Mouse (Mus musculus) liver, embryonic 13.5 days (tissue): ENCODE measurements around the gene Thg1l. TPM values are rescaled to one million over a fixed set of nuclear protein-coding genes. Genes with fewer than 3 reads are reported as not detected.

ENCODE experiments used
- ATAC-seq: fragments of 200-750 bp; cut with Nextera tagmentation; 2 replicates; pipeline ENCODE4 v1.8.0; 2017; ENCODE audit warnings: low read depth, mild to moderate bottlenecking, moderate number of reproducible peaks, moderate library complexity
- DNase-seq: peaks from one replicate; pipeline ENCODE4 v3.0.0; 2022
- H3K27ac ChIP-seq: fragments of 300-500 bp; sonication (generic); 2 replicates; pipeline ENCODE4 v1.5.1; 2015; ENCODE audit warnings: moderate library complexity, mild to moderate bottlenecking, inconsistent platforms
- H3K27me3 ChIP-seq: fragments of 300-500 bp; sonication (generic); 2 replicates; pipeline ENCODE4 v1.6.1; 2015; ENCODE audit warnings: mild to moderate bottlenecking, inconsistent platforms
- H3K36me3 ChIP-seq: fragments of 300-500 bp; sonication (generic); 2 replicates; pipeline ENCODE4 v1.6.1; 2015; ENCODE audit warnings: mild to moderate bottlenecking, inconsistent platforms
- H3K4me1 ChIP-seq: fragments of 300-500 bp; sonication (generic); replicated peaks from 2 replicates; pipeline ENCODE4 v1.6.1; 2015; ENCODE audit warnings: inconsistent platforms
- H3K4me2 ChIP-seq: fragments of 300-500 bp; sonication (generic); 2 replicates; pipeline ENCODE4 v1.6.1; 2015; ENCODE audit warnings: inconsistent platforms, mild to moderate bottlenecking, moderate library complexity
- H3K4me3 ChIP-seq: fragments of 300-500 bp; sonication (generic); replicated peaks from 2 replicates; pipeline ENCODE4 v1.5.1; 2015; ENCODE audit warnings: mild to moderate bottlenecking, inconsistent platforms
- H3K9ac ChIP-seq: fragments of 300-500 bp; sonication (generic); 2 replicates; pipeline ENCODE4 v1.6.1; 2015; ENCODE audit warnings: mild to moderate bottlenecking, inconsistent platforms
- H3K9me3 ChIP-seq: fragments of 300-500 bp; sonication (generic); replicated peaks from 2 replicates; pipeline ENCODE4 v1.6.1; 2016; ENCODE audit warnings: inconsistent platforms
- WGBS: fragments of 180-500 bp; shearing (Covaris S2); methylation state at CpG from one replicate; pipeline ENCODE4 v1.1.7; 2015; ENCODE audit not compliant: insufficient replicate concordance; 5-methylcytosine and 5-hydroxymethylcytosine counted together
- polyA plus RNA-seq: library from polyadenylated mRNA; unstranded; fragments of >200 nt; fragmentation: Nextera tagmentation; extraction: Ambion mirVana; gene quantifications from 2 replicates; pipeline ENCODE4 v1.2.1, GENCODE M21; 2015

The Thg1l gene
- polyA plus RNA-seq = 10.3 and 12.0 TPM in 2 replicates

DNA sequence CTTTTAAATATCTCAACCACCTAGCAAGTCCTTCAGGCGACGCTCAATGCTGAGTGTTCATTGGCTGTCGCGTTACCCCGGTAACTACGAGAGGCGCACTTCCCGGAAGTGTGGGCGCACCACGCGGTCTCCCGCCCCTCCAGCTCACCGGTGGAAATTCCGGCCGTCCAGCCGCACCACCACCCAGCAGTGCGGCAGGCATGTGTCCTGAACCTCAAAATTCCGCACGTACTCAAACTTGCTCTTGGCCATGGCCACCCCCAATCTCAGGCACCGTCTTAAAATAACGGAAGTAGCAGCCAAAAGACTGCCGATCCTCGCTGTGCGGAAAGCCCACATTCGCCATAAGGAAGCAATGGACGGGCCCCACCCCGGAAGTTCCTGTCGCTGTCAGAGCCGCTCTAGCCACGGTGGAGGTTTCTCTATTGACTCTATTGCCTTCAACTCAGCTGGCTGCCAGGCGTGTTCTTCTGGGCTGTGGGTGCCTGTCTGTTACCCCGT is at the start of gene Thg1l:
Thg1l (minus strand) TSS at position 368 of the 501 bp plus-strand sequence.
- Histone ChIP-seq H3K9ac (peak within 1 kb of the TSS; percentile 64), H3K4me2 (peak within 1 kb of the TSS; percentile 72)
- under 1% methylated on average over 32 of the region's 32 CpGs for WGBS

DNA sequence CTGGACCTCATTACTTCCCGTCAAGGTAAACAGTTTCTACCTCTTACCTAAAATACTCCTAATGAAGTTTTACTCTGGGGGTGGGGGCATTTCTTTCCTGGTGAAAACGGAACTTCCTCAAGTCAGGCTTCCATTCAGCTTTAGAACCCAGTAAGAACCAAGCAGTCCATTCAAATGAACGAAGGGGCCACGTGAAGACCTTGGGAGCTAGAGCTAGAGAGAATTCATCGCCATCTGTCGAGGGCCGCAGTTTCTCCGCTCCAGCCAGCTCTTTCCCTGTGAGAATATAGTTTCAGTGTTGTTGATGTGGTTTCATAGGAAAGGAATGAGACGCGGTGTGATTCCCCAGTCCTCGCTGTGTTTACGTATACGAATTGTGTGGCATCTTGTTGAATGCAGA is 36.8 kb upstream of the Thg1l start:
- 42% methylated on average over 13 of the region's 13 CpGs for WGBS
- H3K27ac ChIP-seq = no peak overlapping the region
- H3K4me2 ChIP-seq = peak overlapping the region; percentile 50
- H3K4me1 ChIP-seq = no peaks in the 10 kb centered on the region
- H3K9ac ChIP-seq = no peak overlapping the region
- no peaks in the 10 kb centered on the region for H3K9me3 ChIP-seq
- peak overlapping the region; percentile 16; the same call in 1 of the 2 replicates for H3K4me3 ChIP-seq
- DNase-seq (no peak), ATAC-seq (no peak)
- H3K27me3 ChIP-seq = peaks cover 7% of the 10 kb centered on the region; the same call in 1 of the 2 replicates
- H3K36me3 ChIP-seq = no peaks in the 10 kb centered on the region

More for the DNA sequence above, at the start of gene Thg1l:
- peak; percentile 86 for DNase-seq
- Histone ChIP-seq H3K4me1 (0 out of 2 replicates have a peak, but pooled peaks cover 7% of the 10 kb centered on the region), H3K27me3 (no peaks in the 10 kb centered on the region), H3K27ac (0 out of 2 replicates have a peak within 1 kb of the TSS, but pooled peaks have one; percentile 13), H3K4me3 (peak within 1 kb of the TSS; percentile 71), H3K36me3 (peaks cover 25% of the 10 kb centered on the region), H3K9me3 (no peaks in the 10 kb centered on the region)
- peak; percentile 98 for ATAC-seq

DNA sequence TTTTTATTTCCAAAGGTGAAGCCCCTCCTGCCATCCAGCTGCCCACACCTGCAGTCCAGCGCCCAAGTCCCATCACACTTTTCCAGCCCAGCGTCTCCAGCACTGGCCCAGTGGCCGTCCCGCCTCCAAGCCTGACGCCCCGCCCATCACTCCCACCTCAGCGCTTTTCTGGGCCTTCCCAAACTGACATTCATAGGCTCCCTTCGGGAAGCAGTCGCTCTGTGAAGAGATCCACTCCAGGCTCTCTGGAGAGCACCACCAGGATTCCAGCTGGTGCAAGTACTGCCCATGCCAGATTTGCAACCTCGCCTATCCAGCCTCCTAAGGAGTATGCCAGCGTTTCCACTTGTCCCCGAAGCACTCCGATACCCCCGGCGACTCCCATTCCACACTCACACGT is 36.3 kb upstream of the Thg1l start:
- no peaks in the 10 kb centered on the region for H3K9me3 ChIP-seq
- no peak for ATAC-seq
- H3K4me2 ChIP-seq = peak overlapping the region; percentile 50
- H3K4me1 ChIP-seq = no peaks in the 10 kb centered on the region
- H3K27ac ChIP-seq = no peak overlapping the region
- H3K4me3 ChIP-seq = peak overlapping the region; percentile 16
- H3K36me3 ChIP-seq = no peaks in the 10 kb centered on the region
- no peak overlapping the region for H3K9ac ChIP-seq
- no peak for DNase-seq
- peaks cover 7% of the 10 kb centered on the region; the same call in 1 of the 2 replicates for H3K27me3 ChIP-seq
- WGBS = 10% methylated on average over 16 of the region's 16 CpGs

DNA sequence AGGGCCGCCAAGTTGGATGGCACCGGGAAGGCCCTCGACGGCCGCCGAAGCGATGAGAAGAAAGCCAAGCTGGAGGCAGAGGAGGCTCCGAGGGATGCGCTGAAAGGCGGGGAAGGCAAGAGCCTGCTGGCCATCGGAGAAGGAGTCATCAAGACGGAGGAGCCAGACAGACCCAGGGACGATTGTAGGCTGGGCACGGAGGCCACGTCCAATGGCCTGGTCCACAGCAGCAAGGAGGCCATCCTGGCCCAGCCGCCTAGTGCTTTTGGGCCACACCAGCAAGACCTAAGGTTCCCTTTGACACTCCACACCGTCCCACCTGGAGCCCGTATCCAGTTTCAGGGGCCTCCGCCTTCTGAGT is 25.6 kb upstream of the Thg1l start:
- Histone ChIP-seq H3K36me3 (no peaks in the 10 kb centered on the region), H3K9me3 (no peaks in the 10 kb centered on the region), H3K9ac (peak overlapping the region; percentile 67), H3K27me3 (peaks cover 29% of the 10 kb centered on the region), H3K4me3 (peak overlapping the region; percentile 61), H3K27ac (no peak overlapping the region), H3K4me1 (peaks cover 11% of the 10 kb centered on the region; the same call in 1 of the 2 replicates), H3K4me2 (peak overlapping the region; percentile 76)
- 47% methylated on average over 19 of the region's 19 CpGs for WGBS
- peak; percentile 36; the same call in 1 of the 2 replicates for ATAC-seq
- DNase-seq = no peak

DNA sequence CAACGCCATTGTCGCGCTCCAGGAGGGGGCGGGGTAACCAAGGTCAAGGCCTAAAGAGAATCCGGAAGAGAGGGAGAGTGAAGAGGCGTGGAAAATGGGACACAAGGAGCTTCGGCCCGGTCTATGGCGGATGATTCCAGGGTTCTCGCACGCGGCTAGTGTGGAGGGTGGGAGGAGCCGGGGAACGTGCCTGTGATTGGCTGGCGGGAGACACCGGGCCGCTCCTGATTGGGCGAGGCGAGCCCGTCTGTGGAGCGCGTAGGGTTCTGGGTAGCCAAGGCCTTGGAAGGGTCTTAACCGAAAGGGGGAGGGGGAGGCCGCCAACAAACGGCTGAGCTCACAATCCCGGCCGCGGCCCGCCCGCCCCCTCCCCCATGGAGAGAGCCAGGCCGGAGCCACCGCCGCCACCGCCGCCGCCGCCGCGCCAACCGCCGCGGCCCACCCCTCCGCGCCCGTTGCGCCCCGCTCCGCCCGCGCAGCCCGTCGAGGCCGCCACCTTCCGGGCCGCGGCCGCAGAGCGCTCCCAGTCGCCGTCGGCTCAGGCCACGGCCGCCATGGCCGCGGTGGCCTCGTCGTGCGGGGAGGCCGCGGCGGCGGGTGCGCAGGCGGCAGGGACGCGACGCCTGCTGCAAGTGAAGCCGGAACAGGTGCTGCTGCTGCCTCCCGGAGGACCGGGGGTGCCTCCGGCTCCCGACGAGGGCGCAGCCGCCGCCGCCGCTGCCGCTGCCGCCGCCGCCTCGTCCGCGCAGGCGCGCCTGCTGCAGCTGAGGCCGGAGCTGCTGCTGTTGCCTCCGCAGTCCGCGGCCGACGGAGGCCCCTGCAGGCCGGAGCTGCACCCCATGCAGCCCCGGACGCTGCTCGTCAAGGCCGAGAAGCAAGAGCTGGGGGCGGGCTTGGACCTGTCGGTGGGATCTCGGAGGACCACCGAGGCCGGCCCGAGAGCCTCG is 24.9 kb upstream of the Thg1l start, which contains the start of gene Sox30:
Sox30 (plus strand) TSS at position 365 of the 947 bp plus-strand sequence.
- 12% methylated on average over 80 of the region's 115 CpGs for WGBS
- Histone ChIP-seq H3K4me2 (peak within 1 kb of the TSS; percentile 76), H3K4me1 (peaks cover 11% of the 10 kb centered on the region; the same call in 1 of the 2 replicates), H3K9ac (peak within 1 kb of the TSS; percentile 67), H3K4me3 (peak within 1 kb of the TSS; percentile 61), H3K36me3 (no peaks in the 10 kb centered on the region), H3K27ac (no peak within 1 kb of the TSS), H3K9me3 (no peaks in the 10 kb centered on the region), H3K27me3 (peaks cover 29% of the 10 kb centered on the region)
- ATAC-seq (peak; percentile 67), DNase-seq (no peak)

DNA sequence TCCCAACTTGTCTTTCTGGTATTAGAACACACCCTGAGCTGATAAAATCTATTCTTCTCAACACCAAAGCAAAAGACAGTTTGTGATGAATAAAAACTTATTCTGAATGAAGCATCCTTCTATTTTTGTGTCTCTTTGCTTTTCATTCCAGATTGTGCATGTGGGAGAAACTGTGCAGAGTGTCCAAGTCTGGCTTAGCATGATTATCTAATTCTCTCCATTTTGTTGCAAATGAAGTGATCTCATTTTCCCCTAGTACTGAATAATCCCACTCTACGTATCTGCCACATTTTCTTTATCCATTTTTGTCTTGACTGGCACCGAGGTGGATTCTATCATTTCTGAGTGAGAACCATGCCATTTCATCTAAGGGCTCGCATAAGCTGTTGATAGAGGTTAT is 20.8 kb upstream of the Thg1l start:
- ATAC-seq (no peak), DNase-seq (no peak)
- Histone ChIP-seq H3K9ac (no peak overlapping the region), H3K4me2 (no peak overlapping the region), H3K9me3 (no peaks in the 10 kb centered on the region), H3K4me1 (peaks cover 11% of the 10 kb centered on the region; the same call in 1 of the 2 replicates), H3K27ac (no peak overlapping the region), H3K4me3 (no peak overlapping the region), H3K27me3 (peaks cover 26% of the 10 kb centered on the region), H3K36me3 (no peaks in the 10 kb centered on the region)
- WGBS = 60% methylated on average over 3 of the region's 3 CpGs

DNA sequence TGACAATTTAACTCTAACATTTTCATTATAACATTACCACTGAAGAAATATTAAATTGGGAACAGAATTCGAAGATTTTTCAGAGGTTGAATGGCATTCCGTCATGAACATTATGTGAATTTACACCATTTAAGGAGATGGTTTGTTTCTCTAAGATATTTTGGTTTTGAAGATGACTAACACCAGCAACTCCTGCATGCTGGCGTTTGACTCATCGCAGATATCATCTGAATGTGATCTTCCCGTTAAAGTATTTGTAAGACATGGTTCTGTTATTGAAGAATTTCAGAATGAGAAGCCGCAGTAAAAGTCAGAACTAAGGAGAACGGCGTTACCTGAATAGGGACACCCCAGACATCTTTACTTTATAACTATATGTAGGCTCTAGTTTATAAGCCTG is 19.2 kb upstream of the Thg1l start:
- Histone ChIP-seq H3K36me3 (no peaks in the 10 kb centered on the region), H3K27me3 (peaks cover 10% of the 10 kb centered on the region), H3K9ac (no peak overlapping the region), H3K4me1 (no peaks in the 10 kb centered on the region), H3K27ac (no peak overlapping the region), H3K4me3 (no peak overlapping the region), H3K4me2 (no peak overlapping the region), H3K9me3 (no peaks in the 10 kb centered on the region)
- 67% methylated on average over 8 of the region's 8 CpGs for WGBS
- DNase-seq = no peak
- no peak for ATAC-seq

DNA sequence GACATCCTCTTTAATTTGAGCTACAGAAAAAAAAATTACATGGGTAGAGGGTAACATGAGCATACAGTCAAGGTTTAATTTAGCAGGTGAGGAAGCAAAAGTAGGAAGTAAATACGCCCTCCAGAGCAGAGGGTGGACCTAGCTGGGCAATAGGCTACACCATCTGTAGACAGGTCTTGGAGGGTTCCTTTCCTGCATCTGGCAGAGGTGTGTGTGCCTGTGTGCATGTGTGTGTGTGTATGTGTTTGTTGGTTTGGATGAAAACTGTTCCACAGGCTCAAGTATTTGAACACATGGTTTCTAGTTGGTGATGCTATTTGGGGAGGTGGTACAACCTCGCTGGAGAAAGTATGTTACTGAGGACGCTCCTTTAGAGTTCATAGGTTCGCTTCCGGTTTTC is 18.3 kb upstream of the Thg1l start:
- H3K4me1 ChIP-seq = no peaks in the 10 kb centered on the region
- H3K27me3 ChIP-seq = 0 out of 2 replicates have a peak, but pooled peaks cover 3% of the 10 kb centered on the region
- ATAC-seq (no peak), DNase-seq (no peak)
- H3K4me3 ChIP-seq = no peak overlapping the region
- no peak overlapping the region for H3K4me2 ChIP-seq
- 54% methylated on average over 5 of the region's 5 CpGs for WGBS
- no peaks in the 10 kb centered on the region for H3K36me3 ChIP-seq
- no peak overlapping the region for H3K27ac ChIP-seq
- H3K9ac ChIP-seq = no peak overlapping the region
- H3K9me3 ChIP-seq = no peaks in the 10 kb centered on the region

DNA sequence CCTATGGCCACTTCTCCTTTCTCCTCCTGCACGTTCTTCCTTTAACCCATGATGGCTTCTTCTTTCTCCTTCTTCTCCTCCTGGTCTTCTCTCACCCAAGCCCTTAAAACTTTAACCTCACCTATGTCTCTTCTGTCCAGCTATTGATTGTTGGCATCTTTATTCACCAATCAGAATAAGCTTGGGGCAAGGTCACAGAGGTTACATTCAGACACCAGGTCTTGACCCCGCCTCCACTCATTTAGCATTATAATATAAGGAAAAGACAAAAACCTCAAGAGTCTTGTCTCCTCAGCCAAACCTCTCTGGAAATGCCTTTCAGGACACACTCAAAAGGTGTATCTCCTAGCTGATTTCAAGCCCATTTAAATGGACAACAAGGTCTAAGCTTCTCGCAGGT is 13.2 kb upstream of the Thg1l start:
- Histone ChIP-seq H3K4me2 (no peak overlapping the region), H3K36me3 (no peaks in the 10 kb centered on the region), H3K27me3 (no peaks in the 10 kb centered on the region), H3K9ac (no peak overlapping the region), H3K4me1 (no peaks in the 10 kb centered on the region), H3K9me3 (no peaks in the 10 kb centered on the region), H3K27ac (no peak overlapping the region), H3K4me3 (no peak overlapping the region)
- WGBS = 62% methylated on average over 3 of the region's 3 CpGs
- no peak for DNase-seq
- no peak for ATAC-seq

DNA sequence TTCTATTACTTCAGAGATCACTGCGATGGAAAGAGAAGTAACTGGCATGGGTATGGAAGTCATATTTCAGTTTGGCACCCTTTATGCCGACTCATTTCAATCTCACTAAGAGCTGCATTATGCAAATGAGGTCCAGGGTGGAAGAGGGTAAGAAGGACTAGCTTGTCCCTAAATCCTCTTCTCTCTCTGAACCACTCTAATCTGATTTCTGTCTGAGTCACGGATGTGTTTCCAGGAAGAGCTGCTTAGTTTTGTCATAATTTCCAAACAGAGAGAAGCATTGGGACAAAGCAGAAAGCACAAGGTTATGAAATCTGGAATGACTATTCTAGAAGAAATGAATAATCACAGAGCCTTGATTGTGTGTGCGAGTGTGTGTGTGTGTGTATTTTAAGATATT is 11.6 kb upstream of the Thg1l start:
- H3K9ac ChIP-seq = no peak overlapping the region
- H3K4me2 ChIP-seq = no peak overlapping the region
- H3K4me1 ChIP-seq = no peaks in the 10 kb centered on the region

DNA sequence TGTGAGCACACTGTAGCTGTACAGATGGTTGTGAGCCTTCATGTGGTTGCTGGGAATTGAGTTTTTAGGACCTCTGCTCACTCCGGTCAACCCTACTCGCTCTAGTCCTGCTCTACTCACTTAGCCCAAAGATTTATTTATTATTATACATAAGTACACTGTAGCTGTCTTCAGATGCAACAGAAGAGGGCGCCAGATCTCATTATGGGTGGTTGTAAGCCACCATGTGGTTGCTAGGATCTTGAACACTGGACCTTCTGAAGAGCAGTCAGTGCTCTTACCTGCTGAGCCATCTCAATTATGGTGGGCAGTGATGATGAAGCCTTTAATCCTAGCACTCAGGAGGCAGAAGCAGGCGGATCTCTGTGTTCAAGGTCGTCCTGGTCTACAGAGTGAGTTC is 4.7 kb upstream of the Thg1l start:
- ATAC-seq (no peak), DNase-seq (no peak)
- WGBS = 58% methylated on average over 5 of the region's 5 CpGs
- Histone ChIP-seq H3K36me3 (no peaks in the 10 kb centered on the region), H3K27ac (no peak overlapping the region), H3K4me1 (no peaks in the 10 kb centered on the region), H3K9me3 (no peaks in the 10 kb centered on the region), H3K4me3 (no peak overlapping the region), H3K27me3 (peaks cover 4% of the 10 kb centered on the region; the same call in 1 of the 2 replicates), H3K9ac (no peak overlapping the region), H3K4me2 (no peak overlapping the region)

More for the DNA sequence above, 11.6 kb upstream of the Thg1l start:
- DNase-seq = no peak
- 64% methylated on average over 4 of the region's 4 CpGs for WGBS
- no peak for ATAC-seq
- Histone ChIP-seq H3K27ac (no peak overlapping the region), H3K36me3 (no peaks in the 10 kb centered on the region), H3K27me3 (no peaks in the 10 kb centered on the region), H3K4me3 (no peak overlapping the region), H3K9me3 (no peaks in the 10 kb centered on the region)
